8 mouse cellular contexts compared by ENCODE assay signal in genomic region chr12:29702626-29703025, GRCm38 (mm10).
DNase-seq lines count a peak whose midpoint lies in the region; ATAC-seq and TF ChIP-seq lines count a peak whose summit lies in the region.

No protein-coding gene starts in this region.

- no peak overlapping the region for H3K4me2 ChIP-seq in midbrain, embryonic 14.5 days (ENCODE audit: low read length)

- H3K9me3 ChIP-seq in midbrain, embryonic 14.5 days (ENCODE audit: control insufficient read depth, low read length): no peaks in the 10 kb centered on the region

- DNase-seq in adrenal gland, postnatal 10 days: peak; percentile 52
- DNase-seq in adrenal gland, postnatal 4 days (ENCODE audit: low spot score in 2 of 2): no peak
- peak; percentile 65 to 74 for DNase-seq in cerebellum, adult 2 months
- DNase-seq in gastrocnemius, postnatal 14 days: peak; percentile 64
- DNase-seq in kidney, postnatal 4 days: peak; percentile 42 to 53
- peak; percentile 77 for DNase-seq in midbrain, embryonic 14.5 days
- no peak for DNase-seq in thymus, postnatal 10 days (ENCODE audit: low spot score in 2 of 2)
- DNase-seq in B cell, adult 2 months: no peak

- TF ChIP-seq CTCF in cerebellum, adult 2 months (IDR thresholded peaks at IDR 0.05; ENCODE audit: borderline replicate concordance, insufficient read depth, low read depth, low read length): no peak

- no peak; the same call in 1 of the 2 replicates for ATAC-seq in midbrain, embryonic 14.5 days (ENCODE audit: low FRiP score, low TSS enrichment)

- no peak overlapping the region for H3K27ac ChIP-seq in cerebellum, adult 2 months (ENCODE audit: insufficient read depth, low read length)
- H3K27ac ChIP-seq in midbrain, embryonic 14.5 days (replicated peaks; ENCODE audit: low read depth, low read length): peak overlapping the region; percentile 90

- TF ChIP-seq POLR2A in cerebellum, adult 2 months (IDR thresholded peaks at IDR 0.05; ENCODE audit: borderline replicate concordance, insufficient read depth, low read length): no peak

- 4% methylated on average over 4 of the region's 4 CpGs for whole genome bisulfite sequencing in cerebellum, adult 2 months
- 32% methylated on average over 4 of the region's 4 CpGs for WGBS in midbrain, embryonic 14.5 days

- no peaks in the 10 kb centered on the region for H3K36me3 ChIP-seq in midbrain, embryonic 14.5 days (ENCODE audit: control insufficient read depth, insufficient read depth, low read length)

- H3K9ac ChIP-seq in midbrain, embryonic 14.5 days (replicated peaks; ENCODE audit: low read length): no peak overlapping the region; the same call in 1 of the 2 replicates

- intact Hi-C loops in gastrocnemius, postnatal 14 days (cut with DNase I; ENCODE audit: low total_unique reads): no loop called here

- H3K27me3 ChIP-seq in cerebellum, adult 2 months (ENCODE audit: control insufficient read depth, insufficient read depth, low read length): no peaks in the 10 kb centered on the region
- H3K27me3 ChIP-seq in midbrain, embryonic 14.5 days (ENCODE audit: control insufficient read depth, insufficient read depth, low read length): no peaks in the 10 kb centered on the region

- H3K4me3 ChIP-seq in cerebellum, adult 2 months (replicated peaks; ENCODE audit: insufficient read depth, low read depth, low read length): no peak overlapping the region
- H3K4me3 ChIP-seq in midbrain, embryonic 14.5 days (replicated peaks; ENCODE audit: low read depth, low read length): no peak overlapping the region

- peaks cover 33% of the 10 kb centered on the region for H3K4me1 ChIP-seq in cerebellum, adult 2 months (ENCODE audit: control insufficient read depth, insufficient read depth, low read length)
- H3K4me1 ChIP-seq in midbrain, embryonic 14.5 days (ENCODE audit: control insufficient read depth, insufficient read depth, low read length): peaks cover 55% of the 10 kb centered on the region

Comparison
In these comparisons a context has a peak if more than half of its experiments do, and no peak if none do; other contexts are left out.
1. DNase-seq: peak in adrenal gland, postnatal 10 days (single experiment), cerebellum, adult 2 months (2 of 2), gastrocnemius, postnatal 14 days (single experiment), kidney, postnatal 4 days (2 of 2) and midbrain, embryonic 14.5 days (single experiment); none in adrenal gland, postnatal 4 days (0 of 2), thymus, postnatal 10 days (0 of 2) and B cell, adult 2 months (0 of 2).